Mouse (Mus musculus) left cerebral cortex, adult 8-10 months (tissue): ENCODE data around the gene Wfdc15a. TPM values are rescaled to one million over a fixed set of nuclear protein-coding genes. Genes with fewer than 3 reads are reported as not detected.
"Not testable (repeated sequence)": the region's sequence is repeated elsewhere in the genome, so short reads cannot be mapped to it uniquely, and the experiment has no call there.

Experiments
- DNase-seq, 2 experiments: peaks; one replicate each; pipeline ENCODE4 v3.0.0; 2022; ENCODE audit warnings: low spot score in 2 of 2
- total RNA-seq, 4 experiments: library from RNA; stranded (reverse); gene quantifications; 2 replicates each; pipeline ENCODE4 v1.2.4; 2022

Gene Wfdc15a
- not detected for total RNA-seq

GRCm38 (mm10) chr2:164199626-164200327 is at the start of gene Wfdc15a:
Gene Wfdc15a, minus strand, starts transcription at chr2:164200130.
- no peak for DNase-seq

- no peak for DNase-seq
These were observed 38.4 kb upstream of the Wfdc15a start, which contains the start of gene Svs2 for GRCm38 (mm10) chr2:164238366-164238765. Gene Svs2, minus strand, starts transcription at chr2:164238466.

GRCm38 (mm10) chr2:164232671-164233070 is 32.7 kb upstream of the Wfdc15a start:
- DNase-seq, result no peak

- DNase-seq, result no peak
These were observed 28.6 kb upstream of the Wfdc15a start for GRCm38 (mm10) chr2:164228361-164229070.

- no peak for DNase-seq
These were observed 21.6 kb upstream of the Wfdc15a start, which contains the start of gene Wfdc15b for GRCm38 (mm10) chr2:164221522-164221921. Gene Wfdc15b, minus strand, starts transcription at chr2:164221660.

GRCm38 (mm10) chr2:164219295-164219694 is 19.4 kb upstream of the Wfdc15a start:
- no peak for DNase-seq

- peak in 1 of 2 experiments; percentile 20 for DNase-seq
These were observed 12.8 kb upstream of the Wfdc15a start for GRCm38 (mm10) chr2:164212711-164213110.

- no peak for DNase-seq
These were observed 11.0 kb upstream of the Wfdc15a start for GRCm38 (mm10) chr2:164210892-164211291.

GRCm38 (mm10) chr2:164206676-164207075 is 6.7 kb upstream of the Wfdc15a start:
- no peak for DNase-seq

GRCm38 (mm10) chr2:164206011-164206410 is 6.1 kb upstream of the Wfdc15a start:
- not testable (repeated sequence) for DNase-seq

GRCm38 (mm10) chr2:164196700-164196990 is 3.3 kb downstream of the Wfdc15a start:
- DNase-seq, result no peak

- DNase-seq, result no peak
These were observed 3.8 kb downstream of the Wfdc15a start for GRCm38 (mm10) chr2:164195971-164196699.

- DNase-seq, result no peak
These were observed 4.8 kb downstream of the Wfdc15a start for GRCm38 (mm10) chr2:164194959-164195630.

- no peak for DNase-seq
These were observed 7.7 kb downstream of the Wfdc15a start for GRCm38 (mm10) chr2:164192279-164192678.

- no peak for DNase-seq
These were observed 9.4 kb downstream of the Wfdc15a start, which contains the start of gene Wfdc12 for GRCm38 (mm10) chr2:164190576-164190975. Gene Wfdc12, minus strand, starts transcription at chr2:164190608.

- no peak for DNase-seq
These were observed 11.2 kb downstream of the Wfdc15a start for GRCm38 (mm10) chr2:164188722-164189121.

GRCm38 (mm10) chr2:164184145-164184719 is 15.7 kb downstream of the Wfdc15a start:
- no peak for DNase-seq

GRCm38 (mm10) chr2:164183340-164183739 is 16.6 kb downstream of the Wfdc15a start:
- no peak for DNase-seq

GRCm38 (mm10) chr2:164182692-164183255 is 17.2 kb downstream of the Wfdc15a start, which contains the start of gene Wfdc5:
Gene Wfdc5, minus strand, starts transcription at chr2:164182742.
- no peak for DNase-seq

- no peak for DNase-seq
These were observed 19.2 kb downstream of the Wfdc15a start for GRCm38 (mm10) chr2:164180770-164181169.

- no peak for DNase-seq
These were observed 19.8 kb downstream of the Wfdc15a start for GRCm38 (mm10) chr2:164180124-164180523.
